Mouse (Mus musculus) limb, embryonic 14.5 days (tissue): ENCODE results near the gene Rpl15. TPM values are rescaled to one million over a fixed set of nuclear protein-coding genes. Genes with fewer than 3 reads are reported as not detected.

Experiments
- ATAC-seq: fragments of 200-750 bp; cut with Nextera tagmentation; 2 replicates; pipeline ENCODE4 v1.8.0; 2017; ENCODE audit warnings: low read depth, moderate number of reproducible peaks, moderate TSS enrichment; ENCODE audit not compliant: low FRiP score
- DNase-seq: peaks from one replicate; pipeline ENCODE4 v3.0.0-alpha.2; 2015; ENCODE audit warnings: low spot score
- H3K27ac ChIP-seq: fragments of 300-500 bp; sonication (generic); replicated peaks from 2 replicates; pipeline ENCODE4 v1.5.1; 2014; ENCODE audit warnings: low read depth, mild to moderate bottlenecking, low read length, moderate library complexity, mixed read lengths
- H3K27me3 ChIP-seq: fragments of 300-500 bp; sonication (generic); 2 replicates; pipeline ENCODE4 v1.6.1; 2014; ENCODE audit warnings: low read length, mixed read lengths; ENCODE audit not compliant: control insufficient read depth, insufficient read depth
- H3K36me3 ChIP-seq: fragments of 300-500 bp; sonication (generic); 2 replicates; pipeline ENCODE4 v1.6.1; 2014; ENCODE audit warnings: mild to moderate bottlenecking, low read length, moderate library complexity, mixed read lengths; ENCODE audit not compliant: control insufficient read depth, insufficient read depth
- H3K4me1 ChIP-seq: fragments of 300-500 bp; sonication (generic); 2 replicates; pipeline ENCODE4 v1.6.1; 2014; ENCODE audit warnings: antibody characterized with exemption, low read length, mixed read lengths; ENCODE audit not compliant: control insufficient read depth, insufficient read depth
- H3K4me2 ChIP-seq: fragments of 300-500 bp; sonication (generic); replicated peaks from 2 replicates; pipeline ENCODE4 v1.6.1; 2014; ENCODE audit warnings: low read depth, mild to moderate bottlenecking, low read length, moderate library complexity; ENCODE audit not compliant: severe bottlenecking
- H3K4me3 ChIP-seq: fragments of 300-500 bp; sonication (generic); replicated peaks from 2 replicates; pipeline ENCODE4 v1.5.1; 2014; ENCODE audit warnings: low read length
- H3K9ac ChIP-seq: fragments of 300-500 bp; sonication (generic); 2 replicates; pipeline ENCODE4 v1.6.1; 2014; ENCODE audit warnings: mild to moderate bottlenecking, low read depth, low read length, moderate library complexity; ENCODE audit not compliant: severe bottlenecking
- H3K9me3 ChIP-seq: fragments of 300-500 bp; sonication (generic); 2 replicates; pipeline ENCODE4 v1.6.1; 2016; ENCODE audit warnings: low read length; ENCODE audit not compliant: control insufficient read depth
- POLR2A ChIP-seq: fragments of 200-500 bp; IDR thresholded peaks from 2 replicates; pipeline ENCODE4 v1.8.0; 2012; ENCODE audit warnings: inconsistent platforms, mild to moderate bottlenecking, moderate library complexity, borderline replicate concordance; ENCODE audit not compliant: insufficient read depth, insufficient read length; ENCODE audit errors: extremely low read depth
- WGBS: fragments of 180-500 bp; shearing (Covaris S2); extraction: QIAGEN DNeasy Blood & Tissue Kit; methylation state at CpG from one replicate; pipeline ENCODE4 v1.1.7; 2014; 5-methylcytosine and 5-hydroxymethylcytosine counted together
- polyA plus RNA-seq, 2 experiments: library from polyadenylated mRNA; depleted of rRNA in 1 of 2; stranded (reverse) in 1 of 2; unstranded in 1 of 2; fragments of >200 nt; fragmentation: Nextera tagmentation in 1 of 2; extraction: Ambion mirVana in 1 of 2; gene quantifications; 2 replicates each; pipeline versions ENCODE4 v1.2.1 to v1.2.3; 2012 to 2014

Gene Rpl15
- polyA plus RNA-seq, 2 experiments, result 499 to 1,239 TPM

DNA sequence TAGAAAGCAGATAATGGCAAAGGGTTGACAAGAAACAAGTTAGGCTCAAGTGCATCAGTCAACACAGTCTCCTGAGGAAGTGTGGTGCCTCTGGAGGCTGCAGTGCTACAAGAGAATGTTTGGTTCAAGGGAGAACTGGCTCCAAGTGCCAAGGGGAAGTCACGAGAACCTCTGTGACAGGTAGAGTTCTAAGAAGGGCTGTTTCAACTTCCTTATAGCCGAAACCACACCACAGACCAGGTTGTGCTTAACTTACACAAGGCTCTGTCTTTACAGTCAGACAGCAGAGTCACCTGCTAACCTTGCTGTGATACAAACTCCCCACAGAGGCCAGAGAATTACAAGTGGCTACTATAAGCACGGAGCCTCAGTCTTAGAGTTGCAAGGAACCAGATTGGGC lies 30.4 kb upstream of the Rpl15 start:
- no peak overlapping the region for H3K4me2 ChIP-seq
- no peaks in the 10 kb centered on the region for H3K27me3 ChIP-seq
- H3K36me3 ChIP-seq, result peaks cover 11% of the 10 kb centered on the region; the same call in 1 of the 2 replicates
- TF ChIP-seq POLR2A, result no peak
- no peak for ATAC-seq
- no peak overlapping the region for H3K27ac ChIP-seq
- no peaks in the 10 kb centered on the region for H3K4me1 ChIP-seq
- no peak overlapping the region for H3K4me3 ChIP-seq
- DNase-seq, result no peak
- 83% methylated on average over 3 of the region's 3 CpGs for WGBS
- no peak overlapping the region for H3K9ac ChIP-seq
- H3K9me3 ChIP-seq, result no peaks in the 10 kb centered on the region

- Histone ChIP-seq H3K4me2 (no peak overlapping the region), H3K36me3 (peaks cover 7% of the 10 kb centered on the region; the same call in 1 of the 2 replicates), H3K27me3 (no peaks in the 10 kb centered on the region), H3K27ac (no peak overlapping the region), H3K9me3 (no peaks in the 10 kb centered on the region), H3K4me1 (no peaks in the 10 kb centered on the region), H3K9ac (no peak overlapping the region), H3K4me3 (no peak overlapping the region)
- ATAC-seq, result no peak
- DNase-seq, result no peak
- no peak for TF ChIP-seq POLR2A
- 94% methylated on average over 2 of the region's 2 CpGs for WGBS
These were observed 29.5 kb upstream of the Rpl15 start for GRCm38 (mm10) chr14:18300676-18301075.

DNA sequence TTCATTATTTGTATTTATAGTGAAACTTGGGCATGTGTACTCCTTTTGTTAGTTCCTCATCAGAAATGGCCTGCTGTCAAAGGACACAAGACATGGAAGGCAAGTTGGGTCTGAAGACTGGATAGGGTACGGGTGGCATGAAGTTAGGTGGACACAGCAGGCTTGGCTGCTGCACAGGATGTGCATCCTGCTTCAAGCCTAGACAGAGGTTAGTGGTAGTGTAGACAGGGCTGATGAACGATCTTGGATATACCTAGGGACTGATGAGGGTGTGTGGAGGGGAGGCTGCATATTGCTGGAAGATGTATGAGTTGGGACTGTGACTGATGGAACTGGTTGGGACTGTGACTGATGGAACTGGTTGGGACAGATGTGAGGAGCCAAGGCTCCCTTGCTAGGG lies 27.7 kb upstream of the Rpl15 start:
- H3K9ac ChIP-seq, result no peak overlapping the region
- H3K36me3 ChIP-seq, result 0 out of 2 replicates have a peak, but pooled peaks cover 3% of the 10 kb centered on the region
- H3K27me3 ChIP-seq, result no peaks in the 10 kb centered on the region
- no peaks in the 10 kb centered on the region for H3K4me1 ChIP-seq
- no peak for TF ChIP-seq POLR2A
- no peak overlapping the region for H3K4me3 ChIP-seq
- no peak overlapping the region for H3K27ac ChIP-seq
- H3K9me3 ChIP-seq, result no peaks in the 10 kb centered on the region
- ATAC-seq (no peak), DNase-seq (no peak)
- no peak overlapping the region for H3K4me2 ChIP-seq
- WGBS, result 89% methylated on average over 2 of the region's 2 CpGs

- Histone ChIP-seq H3K9me3 (no peaks in the 10 kb centered on the region), H3K4me2 (no peak overlapping the region), H3K36me3 (0 out of 2 replicates have a peak, but pooled peaks cover 3% of the 10 kb centered on the region), H3K4me1 (no peaks in the 10 kb centered on the region), H3K27ac (no peak overlapping the region), H3K9ac (no peak overlapping the region), H3K4me3 (no peak overlapping the region), H3K27me3 (no peaks in the 10 kb centered on the region)
- WGBS, result 91% methylated on average over 2 of the region's 2 CpGs
- DNase-seq, result no peak
- no peak for ATAC-seq
- no peak for TF ChIP-seq POLR2A
These were observed 26.2 kb upstream of the Rpl15 start for GRCm38 (mm10) chr14:18297441-18297840.

GRCm38 (mm10) chr14:18292578-18292977 lies 21.4 kb upstream of the Rpl15 start:
- Histone ChIP-seq H3K27ac (no peak overlapping the region), H3K36me3 (no peaks in the 10 kb centered on the region), H3K9ac (no peak overlapping the region), H3K4me1 (0 out of 2 replicates have a peak, but pooled peaks cover 13% of the 10 kb centered on the region), H3K27me3 (no peaks in the 10 kb centered on the region), H3K4me3 (no peak overlapping the region), H3K4me2 (no peak overlapping the region), H3K9me3 (no peaks in the 10 kb centered on the region)
- ATAC-seq (no peak), DNase-seq (no peak)
- WGBS, result 70% methylated on average over 3 of the region's 3 CpGs
- no peak for TF ChIP-seq POLR2A

- Histone ChIP-seq H3K36me3 (no peaks in the 10 kb centered on the region), H3K27me3 (no peaks in the 10 kb centered on the region), H3K4me1 (0 out of 2 replicates have a peak, but pooled peaks cover 13% of the 10 kb centered on the region), H3K9ac (no peak overlapping the region), H3K4me2 (no peak overlapping the region), H3K9me3 (no peaks in the 10 kb centered on the region), H3K4me3 (no peak overlapping the region), H3K27ac (no peak overlapping the region)
- DNase-seq (no peak), ATAC-seq (no peak)
- TF ChIP-seq POLR2A, result no peak
- 89% methylated on average over 3 of the region's 3 CpGs for WGBS
These were observed 20.9 kb upstream of the Rpl15 start for GRCm38 (mm10) chr14:18292111-18292510.
